Mouse (Mus musculus) ES-E14 (cell line): ENCODE data around the gene Gpc6.

Experiments
- CHD2 ChIP-seq: IDR thresholded peaks from 2 replicates; pipeline ENCODE4 v1.6.1; 2014; ENCODE audit warnings: mild to moderate bottlenecking, low read depth, low read length, inconsistent platforms
- HCFC1 ChIP-seq: IDR thresholded peaks from 2 replicates; pipeline ENCODE4 v1.6.1; 2012; ENCODE audit warnings: low read length, inconsistent platforms, borderline replicate concordance; ENCODE audit not compliant: insufficient read depth
- MAFK ChIP-seq: IDR thresholded peaks from 2 replicates; pipeline ENCODE4 v1.6.1; 2014; ENCODE audit warnings: mild to moderate bottlenecking, low read depth, low read length, inconsistent platforms; ENCODE audit not compliant: insufficient read depth
- ZNF384 ChIP-seq: IDR thresholded peaks from 2 replicates; pipeline ENCODE4 v1.6.1; 2012; ENCODE audit warnings: low read depth, low read length, inconsistent platforms

DNA sequence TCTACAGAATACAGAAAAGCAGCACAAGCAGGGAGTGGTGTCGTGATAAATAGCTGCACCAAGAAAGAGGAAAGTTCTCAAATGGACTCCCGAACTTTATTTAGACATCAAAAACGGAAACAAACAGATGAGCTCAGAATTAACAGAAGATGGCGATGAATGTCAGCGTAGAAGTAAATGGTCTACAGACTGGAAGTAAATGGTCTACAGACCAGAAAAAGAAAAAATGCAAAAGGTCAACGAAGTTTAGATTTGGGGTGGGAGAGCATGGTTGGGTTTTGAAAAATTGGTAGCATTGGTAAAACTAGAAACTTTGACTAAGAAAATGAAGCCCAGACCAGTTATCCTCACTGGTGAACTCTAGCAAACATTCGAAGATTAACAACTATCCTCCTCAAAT is 748.4 kb downstream of the Gpc6 start:
- TF ChIP-seq CHD2 (no peak), MAFK (no peak), ZNF384 (no peak), HCFC1 (no peak)
